Mouse (Mus musculus) brain, adult 2 months (tissue): ENCODE data around the gene Man2b2.

Source experiments
- DNase-seq: peaks from one replicate; pipeline ENCODE4 v3.0.0; 2011; ENCODE audit warnings: low read depth, low spot score

Man2b2 gene

DNA sequence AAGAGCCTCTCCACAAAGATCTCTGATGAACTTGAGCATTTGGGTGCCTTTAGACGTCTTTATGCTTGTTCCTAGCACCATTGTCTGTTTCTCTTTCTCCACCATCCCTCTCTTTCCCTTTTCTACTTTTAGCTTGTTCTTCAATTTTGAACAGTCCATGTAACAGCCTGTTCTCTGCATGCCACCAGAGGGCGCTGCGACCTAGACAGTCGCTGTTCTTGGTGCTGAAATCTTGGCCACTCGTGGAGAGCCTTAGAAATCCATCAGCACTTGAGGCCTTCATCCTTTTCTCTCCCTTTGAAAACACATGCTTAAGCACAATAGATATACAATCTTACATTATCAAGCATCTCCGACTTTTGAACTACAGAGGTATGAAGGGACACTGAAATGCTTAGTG, 5.5 kb upstream of the Man2b2 start:
- peak; percentile 93 for DNase-seq

- DNase-seq = peak; percentile 75
Measured at GRCm38 (mm10) chr5:36831272-36831671, 819 bp upstream of the Man2b2 start.

DNA sequence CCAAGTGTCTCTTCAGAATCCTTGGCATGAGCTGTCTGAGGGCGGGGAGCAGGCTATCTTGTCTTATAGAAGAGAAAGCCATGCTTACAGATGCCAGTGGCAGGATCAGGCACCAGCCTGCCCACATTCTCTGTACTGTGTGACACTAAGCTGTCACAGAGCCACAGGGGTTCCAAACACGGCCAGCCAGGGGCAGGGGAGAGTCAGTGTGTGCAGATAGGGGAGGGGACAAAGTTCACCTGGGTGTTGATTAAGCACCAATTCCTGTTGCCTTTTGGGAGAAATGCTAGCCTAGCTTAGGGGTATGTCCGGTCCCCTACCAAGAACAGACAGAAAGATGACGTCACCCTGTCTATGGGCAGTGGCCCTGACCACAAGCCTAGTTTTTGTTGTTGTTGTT, 1.4 kb downstream of the Man2b2 start:
- DNase-seq = no peak

GRCm38 (mm10) chr5:36822907-36823306, 7.5 kb downstream of the Man2b2 start:
- no peak for DNase-seq

- peak; percentile 80 for DNase-seq
Measured at GRCm38 (mm10) chr5:36820142-36820541, 10.3 kb downstream of the Man2b2 start.

DNA sequence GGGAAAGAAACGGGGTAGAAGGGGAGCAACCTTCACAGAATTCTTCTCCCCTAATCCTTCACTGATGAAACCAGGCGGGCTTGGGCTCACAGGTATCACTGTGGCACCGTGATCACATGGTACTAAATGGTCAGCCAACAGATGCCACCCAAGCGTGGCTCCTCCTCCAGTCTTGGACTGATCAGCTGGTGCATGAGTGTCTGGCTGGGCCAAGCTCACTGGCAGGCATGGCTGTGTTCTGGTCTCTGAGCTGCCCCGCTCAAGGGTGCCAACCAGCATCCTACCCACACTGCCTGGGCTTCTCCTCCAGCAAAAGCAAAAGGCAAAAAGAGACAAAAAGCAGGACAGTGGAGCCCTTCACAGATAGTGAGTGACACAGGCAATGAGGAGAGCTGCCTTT, 10.7 kb downstream of the Man2b2 start:
- DNase-seq = no peak

DNA sequence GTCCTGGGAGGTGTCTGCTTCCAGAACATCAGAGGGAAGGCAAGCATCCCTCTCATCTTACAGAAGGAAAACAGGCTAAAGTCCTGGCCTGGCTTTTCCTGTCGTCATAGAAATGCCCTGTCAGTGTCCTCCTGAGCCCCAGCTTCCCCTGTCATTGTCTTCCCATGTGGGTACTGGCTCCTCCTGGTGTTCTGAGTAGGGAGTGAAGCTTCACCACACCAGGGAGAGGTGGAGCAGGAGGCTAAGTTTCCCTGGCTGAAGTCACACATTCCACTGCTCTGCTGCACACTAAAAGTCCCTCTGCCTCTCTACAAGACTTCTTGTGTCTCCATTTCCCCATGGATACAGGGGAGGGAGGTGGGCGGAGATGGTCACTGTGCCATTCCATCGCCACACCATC, 12.7 kb downstream of the Man2b2 start:
- DNase-seq = no peak

GRCm38 (mm10) chr5:36814554-36814953, 15.9 kb downstream of the Man2b2 start:
- peak; percentile 27 for DNase-seq

GRCm38 (mm10) chr5:36811413-36811812, 19.0 kb downstream of the Man2b2 start:
- DNase-seq = peak; percentile 88

DNA sequence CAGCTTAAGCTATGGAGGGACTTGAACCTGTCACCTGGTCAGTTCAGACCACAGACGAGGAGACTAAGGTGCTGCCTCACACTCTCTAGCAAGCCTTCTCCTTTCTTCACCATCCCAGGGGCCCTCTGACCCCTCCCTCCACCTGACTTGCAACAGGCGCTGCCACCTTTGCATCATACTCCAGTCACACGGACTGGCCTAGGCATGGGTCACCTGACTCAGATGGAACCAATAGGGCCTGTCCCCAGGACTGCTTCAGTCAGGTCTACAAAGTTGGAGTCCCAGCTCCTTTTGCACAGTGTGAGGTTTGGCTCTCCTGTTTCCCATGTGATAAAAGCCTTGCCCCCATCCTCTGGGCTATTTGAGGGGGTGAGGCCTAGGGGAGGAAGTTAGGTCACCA, 19.8 kb downstream of the Man2b2 start:
- DNase-seq = no peak

DNA sequence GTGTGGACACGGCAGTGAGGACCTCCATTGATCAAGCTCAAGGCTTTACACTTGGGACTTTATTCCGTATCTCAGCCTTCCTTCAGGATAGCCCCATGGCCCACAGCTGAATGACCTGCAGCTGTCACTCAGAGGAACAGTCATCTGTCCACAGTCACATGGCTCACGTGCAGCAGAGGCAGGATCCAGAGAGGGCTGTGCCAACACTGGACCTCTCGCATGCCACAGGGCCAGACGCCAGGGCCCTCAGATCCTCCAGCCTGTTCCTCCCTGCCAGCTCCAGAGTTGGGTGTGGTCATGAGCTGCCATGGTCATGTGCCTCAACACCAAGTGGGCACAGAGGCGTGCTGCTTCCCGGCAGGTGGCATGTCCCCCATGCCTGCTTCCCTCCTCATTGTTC, 21.3 kb downstream of the Man2b2 start:
- no peak for DNase-seq

- DNase-seq = no peak
Measured at GRCm38 (mm10) chr5:36807106-36807505, 23.3 kb downstream of the Man2b2 start.

DNA sequence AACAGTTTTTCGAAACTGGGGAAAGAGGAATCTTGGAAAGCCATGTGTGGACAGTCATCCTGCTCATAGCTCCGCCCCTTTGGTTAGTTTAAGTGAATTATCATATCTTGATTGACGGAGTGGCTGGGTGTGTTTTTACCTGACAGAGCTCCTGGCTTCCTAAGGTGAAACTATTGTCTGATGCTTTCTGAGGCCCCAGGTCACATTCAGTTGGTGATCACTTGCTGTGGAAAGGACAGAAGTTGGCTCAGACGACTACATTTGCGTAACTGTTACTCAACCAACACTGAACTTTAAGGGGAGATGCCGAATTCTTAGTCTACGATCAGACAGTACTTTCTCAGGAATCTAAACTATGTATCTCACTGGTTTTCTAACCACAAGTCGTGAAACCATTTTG, 33.2 kb downstream of the Man2b2 start:
- DNase-seq = no peak

DNA sequence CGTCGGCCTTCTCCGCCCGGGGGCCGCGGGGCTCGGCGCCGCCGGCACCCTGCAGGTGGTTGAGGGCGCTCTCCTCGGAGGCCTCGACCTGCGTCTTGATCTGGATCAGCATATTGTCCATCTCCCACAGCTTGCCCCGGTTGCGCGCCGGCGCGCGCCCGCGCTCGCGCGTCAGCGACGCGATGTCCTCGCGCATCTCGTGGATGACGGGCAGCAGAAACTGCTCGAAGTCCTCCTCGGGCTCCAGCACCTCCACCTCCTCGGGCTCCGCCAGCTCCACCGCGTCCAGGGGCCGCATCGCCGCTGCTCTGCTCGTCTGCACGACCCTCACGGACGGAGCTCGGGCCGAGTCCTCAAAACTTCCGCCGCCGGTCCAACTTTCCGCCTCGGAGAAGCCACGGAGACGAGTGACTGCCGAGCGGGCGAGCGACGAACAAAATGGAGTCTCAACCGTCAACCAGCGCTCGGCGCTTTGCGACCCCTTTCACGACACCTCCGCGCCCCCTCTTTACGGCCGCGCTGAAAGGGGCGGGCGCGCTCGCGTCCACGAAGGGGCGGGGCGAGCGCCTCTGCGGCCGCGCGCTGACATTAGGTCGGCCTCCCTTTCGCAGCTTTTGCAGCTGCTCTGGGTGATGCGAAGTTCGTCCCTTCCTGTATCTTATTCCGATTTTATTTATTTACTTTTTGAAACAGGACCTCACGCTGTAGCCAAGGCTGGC, 34.0 kb downstream of the Man2b2 start, which contains the start of gene Mrfap1:
Gene Mrfap1 (minus strand): TSS at position 477 of the 719 bp plus-strand sequence.
- DNase-seq = peak; percentile 98

GRCm38 (mm10) chr5:36795647-36796295, 34.7 kb downstream of the Man2b2 start:
- DNase-seq = peak; percentile 83

DNA sequence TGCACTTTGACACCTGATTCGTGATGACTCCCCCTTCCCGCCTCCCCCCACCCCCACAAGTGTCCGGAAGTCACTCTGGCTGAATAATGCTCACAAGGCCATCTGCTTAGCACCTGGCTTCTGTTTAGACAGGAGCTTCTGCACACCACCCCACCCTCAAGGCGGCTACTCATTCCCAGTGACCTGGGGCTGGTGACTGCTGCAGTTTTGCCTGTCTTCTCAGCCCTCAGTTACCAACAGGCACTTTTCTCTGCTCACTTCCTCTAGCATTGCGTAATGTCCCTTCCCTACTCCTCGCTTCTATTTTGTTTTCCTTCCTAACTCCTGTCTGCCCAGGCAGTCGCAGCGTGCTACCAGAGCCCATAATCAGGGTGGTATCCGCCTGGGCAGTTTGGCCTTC, 38.6 kb downstream of the Man2b2 start:
- DNase-seq = peak; percentile 20

DNA sequence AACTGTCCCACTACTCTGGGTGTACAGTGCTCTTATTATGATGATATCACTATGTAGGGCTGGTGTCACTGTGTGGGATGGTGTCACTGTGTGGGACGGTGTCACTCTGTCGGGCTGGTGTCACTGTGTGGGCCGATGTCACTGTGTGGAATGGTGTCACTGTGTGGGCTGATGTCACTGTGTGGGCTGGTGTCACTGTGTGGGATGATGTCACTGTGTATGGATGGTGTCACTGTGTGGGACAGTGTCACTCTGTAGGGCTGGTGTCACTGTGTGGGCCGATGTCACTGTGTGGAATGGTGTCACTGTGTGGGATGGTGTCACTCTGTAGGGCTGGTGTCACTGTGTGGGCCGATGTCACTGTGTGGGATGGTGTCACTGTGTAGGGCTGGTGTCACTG, 44.4 kb downstream of the Man2b2 start:
- DNase-seq = no peak

- no peak for DNase-seq
Measured at GRCm38 (mm10) chr5:36779512-36779911, 50.9 kb downstream of the Man2b2 start.

GRCm38 (mm10) chr5:36778901-36779300, 51.6 kb downstream of the Man2b2 start:
- no peak for DNase-seq

- no peak for DNase-seq
Measured at GRCm38 (mm10) chr5:36777186-36777585, 53.3 kb downstream of the Man2b2 start.

DNA sequence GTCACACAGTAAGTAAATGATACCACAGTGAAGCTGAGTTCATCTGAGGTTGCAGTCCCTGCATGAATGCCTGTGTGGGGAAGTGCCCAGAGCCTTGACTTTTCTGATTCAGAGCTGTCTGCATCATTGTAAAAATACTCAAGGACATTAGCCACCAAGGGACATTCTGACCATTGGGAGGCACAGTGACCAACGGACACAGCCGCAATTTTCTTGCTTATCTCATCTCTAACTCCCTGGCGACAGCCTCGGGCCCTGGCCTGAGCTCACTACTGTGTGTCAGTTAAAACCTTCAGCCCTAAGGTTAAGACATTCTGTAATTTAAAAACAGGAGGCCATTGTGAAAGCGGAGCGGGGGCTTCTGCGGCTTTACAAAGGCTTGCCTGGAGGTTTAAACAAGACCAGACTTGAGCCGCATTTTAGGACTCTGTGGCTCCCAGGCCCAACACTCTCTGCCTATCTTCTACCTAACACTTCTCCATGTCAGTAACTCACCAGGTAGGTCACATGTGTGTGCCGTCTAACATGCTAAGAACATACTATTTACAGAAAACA, 54.4 kb downstream of the Man2b2 start:
- no peak for DNase-seq

GRCm38 (mm10) chr5:36775317-36775716, 55.1 kb downstream of the Man2b2 start:
- no peak for DNase-seq

- no peak for DNase-seq
Measured at GRCm38 (mm10) chr5:36772586-36772985, 57.9 kb downstream of the Man2b2 start.
